Mouse (Mus musculus): Measurements from ENCODE around the gene Hspbap1. TPM values are rescaled to one million over a fixed set of nuclear protein-coding genes. Genes with fewer than 3 reads are reported as not detected.

The Hspbap1 gene
- polyA plus RNA-seq, 1 experiment from 2014 or later, result 6.9 TPM

Other genes starting within 250 kb of the Hspbap1 start
- gene Sema5b, start 229.2 kb upstream of the Hspbap1 start, polyA plus RNA-seq (2015; fragmentation: Nextera tagmentation; extraction: Ambion mirVana), result 1.8 and 2.9 TPM in 2 replicates
- gene Dirc2, start 1.0 kb upstream of the Hspbap1 start, polyA plus RNA-seq (2015; fragmentation: Nextera tagmentation; extraction: Ambion mirVana), result 11.2 and 12.8 TPM in 2 replicates
- 1.1 and 2.0 TPM in 2 replicates for gene Parp14, start 101.2 kb downstream of the Hspbap1 start, polyA plus RNA-seq (2015; fragmentation: Nextera tagmentation; extraction: Ambion mirVana)
- gene Parp9, start 168.1 kb downstream of the Hspbap1 start, polyA plus RNA-seq (2015; fragmentation: Nextera tagmentation; extraction: Ambion mirVana), result 8.4 and 11.1 TPM in 2 replicates
- 5.5 and 8.0 TPM in 2 replicates for gene Dtx3l, start 168.8 kb downstream of the Hspbap1 start, polyA plus RNA-seq (2015; fragmentation: Nextera tagmentation; extraction: Ambion mirVana)
- gene Kpna1, start 208.4 kb downstream of the Hspbap1 start, polyA plus RNA-seq (2015; fragmentation: Nextera tagmentation; extraction: Ambion mirVana), result 38.0 and 39.1 TPM in 2 replicates

Measured in heart, embryonic 15.5 days (tissue).